Mouse (Mus musculus) kidney, postnatal 36 days (tissue): ENCODE data around the gene Osbpl3.

ENCODE experiments used
- DNase-seq, 2 experiments: peaks; one replicate each; pipeline ENCODE4 v3.0.0; 2021 to 2022; ENCODE audit warnings: mixed read lengths in 2 of 2

Osbpl3 gene

GRCm38 (mm10) chr6:50399427-50400195 lies 56.4 kb downstream of the Osbpl3 start:
- DNase-seq = no peak

GRCm38 (mm10) chr6:50398324-50398723 lies 57.7 kb downstream of the Osbpl3 start:
- DNase-seq = peak; percentile 62 to 81

GRCm38 (mm10) chr6:50397116-50397515 lies 58.9 kb downstream of the Osbpl3 start:
- peak; percentile 83 to 85 for DNase-seq

GRCm38 (mm10) chr6:50395641-50396312 lies 60.2 kb downstream of the Osbpl3 start:
- DNase-seq = peak; percentile 42 to 54

- DNase-seq = no peak
These were observed 61.6 kb downstream of the Osbpl3 start for GRCm38 (mm10) chr6:50394432-50394831.

GRCm38 (mm10) chr6:50393960-50394359 lies 62.0 kb downstream of the Osbpl3 start:
- no peak for DNase-seq

GRCm38 (mm10) chr6:50391951-50392350 lies 64.0 kb downstream of the Osbpl3 start:
- DNase-seq = no peak

GRCm38 (mm10) chr6:50390313-50390712 lies 65.7 kb downstream of the Osbpl3 start:
- peak in 1 of 2 experiments; percentile 62 for DNase-seq

GRCm38 (mm10) chr6:50387629-50388028 lies 68.4 kb downstream of the Osbpl3 start:
- DNase-seq = no peak

- no peak for DNase-seq
These were observed 69.5 kb downstream of the Osbpl3 start for GRCm38 (mm10) chr6:50386497-50386896.

GRCm38 (mm10) chr6:50385451-50386013 lies 70.5 kb downstream of the Osbpl3 start:
- no peak for DNase-seq

- DNase-seq = no peak
These were observed 73.3 kb downstream of the Osbpl3 start for GRCm38 (mm10) chr6:50382711-50383110.

GRCm38 (mm10) chr6:50382196-50382595 lies 73.8 kb downstream of the Osbpl3 start:
- DNase-seq = no peak

GRCm38 (mm10) chr6:50381504-50382091 lies 74.4 kb downstream of the Osbpl3 start:
- DNase-seq = peak; percentile 43 to 60

GRCm38 (mm10) chr6:50379740-50380139 lies 76.3 kb downstream of the Osbpl3 start:
- DNase-seq = no peak

- no peak for DNase-seq
These were observed 76.9 kb downstream of the Osbpl3 start for GRCm38 (mm10) chr6:50379136-50379535.

GRCm38 (mm10) chr6:50377742-50378720 lies 78.0 kb downstream of the Osbpl3 start:
- peak in 1 of 2 experiments; percentile 26 for DNase-seq

- no peak for DNase-seq
These were observed 79.3 kb downstream of the Osbpl3 start for GRCm38 (mm10) chr6:50376684-50377083.

- DNase-seq = no peak
These were observed 83.2 kb downstream of the Osbpl3 start for GRCm38 (mm10) chr6:50372516-50373424.

GRCm38 (mm10) chr6:50371501-50372086 lies 84.4 kb downstream of the Osbpl3 start:
- no peak for DNase-seq
